Comparison of ENCODE assay signal across 20 mouse cellular contexts in the genomic region with DNA sequence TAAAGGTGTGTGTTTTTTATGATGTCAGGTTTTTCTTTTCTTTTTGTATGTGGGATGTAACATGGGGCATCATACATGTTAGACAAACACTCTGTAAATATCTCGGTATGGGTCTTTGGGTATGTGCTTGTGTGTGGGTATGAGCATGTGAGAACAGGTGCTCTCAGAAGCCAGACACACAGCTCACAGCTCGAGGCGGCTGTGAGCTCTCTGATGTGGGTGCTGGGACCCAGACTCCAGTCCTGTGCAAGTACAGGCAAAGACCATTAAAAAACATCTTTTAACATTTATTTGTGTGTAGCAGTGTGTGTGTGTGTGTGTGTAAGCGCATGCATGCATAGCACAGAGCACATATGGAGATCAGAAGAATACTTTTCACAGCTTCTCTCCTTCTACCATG.
"Had no signal": no experiment of that assay in that cellular context is flagged by ENCODE, and none has a peak within 500 bp of the region (broad histone marks: within the 10 kb centered on the region; RNA-seq: fewer than 3 reads in every experiment).

No protein-coding gene starts in this region.

- H3K27ac ChIP-seq: intestine, embryonic 15.5 days; limb, embryonic 12.5 days; limb, embryonic 15.5 days; neural tube, embryonic 12.5 days; neural tube, embryonic 15.5 days; stomach, embryonic 15.5 days had no signal

- H3K36me3 ChIP-seq: intestine, embryonic 15.5 days; limb, embryonic 12.5 days; limb, embryonic 15.5 days; neural tube, embryonic 12.5 days; neural tube, embryonic 15.5 days; stomach, embryonic 15.5 days had no signal

- H3K4me3 ChIP-seq: intestine, embryonic 15.5 days; limb, embryonic 12.5 days; limb, embryonic 15.5 days; neural tube, embryonic 12.5 days; neural tube, embryonic 15.5 days; stomach, embryonic 15.5 days had no signal

- H3K27me3 ChIP-seq: intestine, embryonic 15.5 days; limb, embryonic 12.5 days; limb, embryonic 15.5 days; neural tube, embryonic 12.5 days; neural tube, embryonic 15.5 days; stomach, embryonic 15.5 days had no signal

- DNase-seq: kidney, adult 18-20 months; kidney, adult 9 months; kidney, postnatal 14 days; kidney, postnatal 4 days; left cerebral cortex, postnatal 4 days; lung, adult 2 months; lung, postnatal 14 days; lung, postnatal 4 days; midbrain, embryonic 14.5 days; right cerebral cortex, adult 18-20 months; right cerebral cortex, postnatal 14 days; spleen, adult 18-20 months; thymus, postnatal 14 days had no signal

- H3K9ac ChIP-seq: limb, embryonic 12.5 days; limb, embryonic 15.5 days; neural tube, embryonic 12.5 days; neural tube, embryonic 15.5 days; stomach, embryonic 15.5 days had no signal

- H3K4me2 ChIP-seq: intestine, embryonic 15.5 days; limb, embryonic 12.5 days; limb, embryonic 15.5 days; midbrain, embryonic 11.5 days; neural tube, embryonic 12.5 days; neural tube, embryonic 15.5 days; stomach, embryonic 15.5 days had no signal

- H3K4me1 ChIP-seq: neural tube, embryonic 15.5 days had no signal

- H3K9me3 ChIP-seq: intestine, embryonic 15.5 days; limb, embryonic 12.5 days; limb, embryonic 15.5 days; neural tube, embryonic 12.5 days; neural tube, embryonic 15.5 days; stomach, embryonic 15.5 days had no signal

- ATAC-seq: intestine, embryonic 15.5 days had no signal
